Mouse (Mus musculus): ENCODE results near the gene Cmss1.

GRCm38 (mm10) chr16:57490691-57491090 is 116.0 kb downstream of the Cmss1 start:
- no peak for TF ChIP-seq CTCF (IDR thresholded peaks at IDR 0.05; ENCODE audit: low read depth)
- TF ChIP-seq EP300 (IDR thresholded peaks at IDR 0.05; ENCODE audit: low read depth): no peak
